9 mouse cellular contexts compared by ENCODE assay signal in the genomic region with DNA sequence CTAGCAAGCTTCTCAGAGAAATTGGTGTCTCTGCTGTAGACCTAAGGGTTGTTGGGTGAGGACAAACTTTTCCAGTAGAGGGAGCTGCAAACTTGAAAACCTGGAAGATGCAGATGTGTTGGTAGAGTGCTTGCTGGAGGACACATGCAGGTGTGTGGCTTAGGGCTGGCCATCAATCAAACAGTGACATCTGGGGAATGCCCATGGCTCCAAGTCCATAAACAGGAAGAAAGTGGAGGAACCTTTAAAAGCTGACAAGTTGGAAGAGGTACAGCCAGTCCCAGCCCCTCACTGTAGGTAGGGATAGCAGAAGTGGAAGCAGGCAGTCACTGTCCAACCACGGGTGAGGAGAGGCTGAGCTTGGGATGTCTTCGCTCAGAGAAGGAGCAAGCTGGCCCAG. TPM values are rescaled to one million over a fixed set of nuclear protein-coding genes. Genes with fewer than 3 reads are reported as not detected.
DNase-seq lines count a peak whose midpoint lies in the region; ATAC-seq and TF ChIP-seq lines count a peak whose summit lies in the region.
"Had no signal": no experiment of that assay in that cellular context is flagged by ENCODE, and none has a peak within 500 bp of the region (broad histone marks: within the 10 kb centered on the region; RNA-seq: fewer than 3 reads in every experiment).

No protein-coding gene starts in this region.

- no peak overlapping the region for H3K4me3 ChIP-seq in spleen, adult 2 months (ENCODE audit: extremely low read depth, insufficient read depth, insufficient read length)
- H3K4me3 ChIP-seq in forebrain, embryonic 13.5 days, result no peak overlapping the region
- H3K4me3 ChIP-seq: hindbrain, embryonic 15.5 days had no signal

- TF ChIP-seq CTCF in spleen, adult 2 months (IDR thresholded peaks at IDR 0.05; ENCODE audit: extremely low read depth, insufficient read depth, insufficient read length, insufficient replicate concordance), result peak; percentile 38; the same call in 1 of the 2 replicates

- H3K27ac ChIP-seq in spleen, adult 2 months (ENCODE audit: insufficient read depth, low read length), result no peak overlapping the region
- no peak overlapping the region for H3K27ac ChIP-seq in forebrain, embryonic 13.5 days
- H3K27ac ChIP-seq: hindbrain, embryonic 15.5 days had no signal

- H3K27me3 ChIP-seq in spleen, adult 2 months (ENCODE audit: control insufficient read depth, insufficient read depth, low read length), result no peaks in the 10 kb centered on the region
- H3K27me3 ChIP-seq in forebrain, embryonic 13.5 days, result no peaks in the 10 kb centered on the region
- H3K27me3 ChIP-seq: hindbrain, embryonic 15.5 days had no signal

- no peak overlapping the region for H3K9ac ChIP-seq in forebrain, embryonic 13.5 days
- H3K9ac ChIP-seq: hindbrain, embryonic 15.5 days had no signal

- no peaks in the 10 kb centered on the region for H3K36me3 ChIP-seq in spleen, adult 2 months (ENCODE audit: control insufficient read depth, insufficient read depth, low read length)
- no peaks in the 10 kb centered on the region for H3K36me3 ChIP-seq in forebrain, embryonic 13.5 days (ENCODE audit: poor library complexity, severe bottlenecking)
- H3K36me3 ChIP-seq: hindbrain, embryonic 15.5 days had no signal

- no peaks in the 10 kb centered on the region for H3K4me1 ChIP-seq in spleen, adult 2 months (ENCODE audit: control insufficient read depth, insufficient read depth, insufficient read length)
- H3K4me1 ChIP-seq in forebrain, embryonic 13.5 days, result no peaks in the 10 kb centered on the region
- H3K4me1 ChIP-seq: hindbrain, embryonic 15.5 days had no signal

- H3K4me2 ChIP-seq in forebrain, embryonic 13.5 days, result no peak overlapping the region
- H3K4me2 ChIP-seq: hindbrain, embryonic 15.5 days had no signal

- ATAC-seq in megakaryocyte-erythroid progenitor cell, adult 5-6 weeks (replicated peaks; ENCODE audit: low FRiP score, low TSS enrichment, poor library complexity, severe bottlenecking), result peak; percentile 70; the same call in 1 of the 2 replicates
- no peak for ATAC-seq in forebrain, embryonic 13.5 days

- 0 out of 2 replicates have a peak, but pooled peaks cover 4% of the 10 kb centered on the region for H3K9me3 ChIP-seq in forebrain, embryonic 13.5 days (replicated peaks)
- H3K9me3 ChIP-seq: hindbrain, embryonic 15.5 days had no signal

- peak; percentile 53 for DNase-seq in adrenal gland, adult 2 months
- DNase-seq in adrenal gland, postnatal 4 days (ENCODE audit: low spot score in 2 of 2), result no peak
- peak; percentile 26 to 41 for DNase-seq in spleen, adult 2 months (ENCODE audit: low read depth in 1 of 2, low spot score in 2 of 2)
- DNase-seq in spleen, postnatal 4 days (ENCODE audit: low spot score in 2 of 2), result no peak
- peak; percentile 47 to 70 for DNase-seq in frontal cortex, postnatal 36 days (ENCODE audit: low spot score in 2 of 2)
- peak; percentile 73 to 82 for DNase-seq in kidney, postnatal 36 days

- 22% methylated on average over 2 of the region's 2 CpGs for WGBS in spleen, adult 2 months
- 80% methylated on average over 2 of the region's 2 CpGs for WGBS in forebrain, embryonic 13.5 days

- TF ChIP-seq POLR2A in spleen, adult 2 months (IDR thresholded peaks at IDR 0.05; ENCODE audit: low read depth, low read length), result no peak

RNA-seq across cellular contexts. Expression of a gene that starts 12.5 kb away (rescaled TPM):
- not detected for total RNA-seq in adrenal gland, adult 2 months (2021)
- not detected in 2 replicates for polyA plus RNA-seq in adrenal gland, adult 2 months (2012; rRNA removed)
- not detected for total RNA-seq in adrenal gland, postnatal 4 days (2021)
- polyA plus RNA-seq in spleen, adult 2 months (2012; rRNA removed), result not detected in 2 replicates
- total RNA-seq in megakaryocyte-erythroid progenitor cell, adult 5-6 weeks (2014; fragmentation: Nextera tagmentation), result not detected in 2 replicates
- total RNA-seq in megakaryocyte-erythroid progenitor cell, adult 5-6 weeks (2017), result not detected in 2 replicates
- 0.05 TPM in 1 of 2 replicates, not detected in the other for polyA plus RNA-seq in forebrain, embryonic 13.5 days (2015; fragmentation: Nextera tagmentation; extraction: Ambion mirVana)
- polyA plus RNA-seq: hindbrain, embryonic 15.5 days had no signal

RNA-seq across cellular contexts. Expression of a gene that starts 15.5 kb away (rescaled TPM):
- 10 to 100 TPM; 19.5 to 26.1 TPM for total RNA-seq in adrenal gland, adult 2 months (2021)
- polyA plus RNA-seq in adrenal gland, adult 2 months (2012; rRNA removed), result 20.9 and 31.7 TPM in 2 replicates
- 10 to 100 TPM; 31.3 to 32.8 TPM for total RNA-seq in adrenal gland, postnatal 4 days (2021)
- polyA plus RNA-seq in spleen, adult 2 months (2012; rRNA removed), result 9.2 and 14.2 TPM in 2 replicates
- total RNA-seq in megakaryocyte-erythroid progenitor cell, adult 5-6 weeks (2014; fragmentation: Nextera tagmentation), result 10.3 and 11.5 TPM in 2 replicates
- 17.8 and 18.6 TPM in 2 replicates for total RNA-seq in megakaryocyte-erythroid progenitor cell, adult 5-6 weeks (2017)
- 9.9 and 11.1 TPM in 2 replicates for polyA plus RNA-seq in forebrain, embryonic 13.5 days (2015; fragmentation: Nextera tagmentation; extraction: Ambion mirVana)

RNA-seq across cellular contexts. Expression of a gene that starts 21.7 kb away (rescaled TPM):
- total RNA-seq in adrenal gland, adult 2 months (2021), result 10 to 100 TPM; 11.9 to 12.4 TPM
- polyA plus RNA-seq in adrenal gland, adult 2 months (2012; rRNA removed), result 27.4 and 34.8 TPM in 2 replicates
- total RNA-seq in adrenal gland, postnatal 4 days (2021), result 10 to 100 TPM; 15.9 to 16.7 TPM
- polyA plus RNA-seq in spleen, adult 2 months (2012; rRNA removed), result 12.5 and 21.6 TPM in 2 replicates
- 15.3 and 18.2 TPM in 2 replicates for total RNA-seq in megakaryocyte-erythroid progenitor cell, adult 5-6 weeks (2014; fragmentation: Nextera tagmentation)
- 12.5 and 15.5 TPM in 2 replicates for total RNA-seq in megakaryocyte-erythroid progenitor cell, adult 5-6 weeks (2017)
- 8.6 and 9.4 TPM in 2 replicates for polyA plus RNA-seq in forebrain, embryonic 13.5 days (2015; fragmentation: Nextera tagmentation; extraction: Ambion mirVana)

RNA-seq across cellular contexts. Expression of a gene that starts 37.2 kb away (rescaled TPM):
- total RNA-seq in adrenal gland, adult 2 months (2021), result 10 to 100 TPM; 11.8 TPM
- 2.9 and 4.1 TPM in 2 replicates for polyA plus RNA-seq in adrenal gland, adult 2 months (2012; rRNA removed)
- 10 to 100 TPM; 21.4 to 36.5 TPM for total RNA-seq in adrenal gland, postnatal 4 days (2021)
- polyA plus RNA-seq in spleen, adult 2 months (2012; rRNA removed), result 2.2 and 2.8 TPM in 2 replicates
- not detected in 2 replicates for total RNA-seq in megakaryocyte-erythroid progenitor cell, adult 5-6 weeks (2014; fragmentation: Nextera tagmentation)
- 4.4 and 5.9 TPM in 2 replicates for total RNA-seq in megakaryocyte-erythroid progenitor cell, adult 5-6 weeks (2017)
- polyA plus RNA-seq in forebrain, embryonic 13.5 days (2015; fragmentation: Nextera tagmentation; extraction: Ambion mirVana), result 54.0 and 56.5 TPM in 2 replicates

RNA-seq across cellular contexts. Expression of a gene that starts 50.4 kb away (rescaled TPM):
- 10 to 100 TPM; 49.9 to 53.8 TPM for total RNA-seq in adrenal gland, adult 2 months (2021)
- polyA plus RNA-seq in adrenal gland, adult 2 months (2012; rRNA removed), result 68.9 and 69.9 TPM in 2 replicates
- total RNA-seq in adrenal gland, postnatal 4 days (2021), result 10 to 100 TPM; 46.9 to 48.3 TPM
- polyA plus RNA-seq in spleen, adult 2 months (2012; rRNA removed), result 24.5 and 32.8 TPM in 2 replicates
- total RNA-seq in megakaryocyte-erythroid progenitor cell, adult 5-6 weeks (2014; fragmentation: Nextera tagmentation), result 14.6 and 24.8 TPM in 2 replicates
- total RNA-seq in megakaryocyte-erythroid progenitor cell, adult 5-6 weeks (2017), result 8.8 and 11.7 TPM in 2 replicates
- polyA plus RNA-seq in forebrain, embryonic 13.5 days (2015; fragmentation: Nextera tagmentation; extraction: Ambion mirVana), result 23.2 and 26.2 TPM in 2 replicates

Comparison
In these comparisons a context has a peak if more than half of its experiments do, and no peak if none do; other contexts are left out.
1. DNase-seq: peak in adrenal gland, adult 2 months (single experiment), spleen, adult 2 months (2 of 2), frontal cortex, postnatal 36 days (2 of 2) and kidney, postnatal 36 days (2 of 2); none in adrenal gland, postnatal 4 days (0 of 2) and spleen, postnatal 4 days (0 of 2).